Mouse (Mus musculus) embryonic fibroblast, embryonic 13.5 days (primary cell): ENCODE measurements around the gene Galns. TPM values are rescaled to one million over a fixed set of nuclear protein-coding genes. Genes with fewer than 3 reads are reported as not detected.
"Not testable (repeated sequence)": the region's sequence is repeated elsewhere in the genome, so short reads cannot be mapped to it uniquely, and the experiment has no call there.

ENCODE experiments used
- H3K27ac ChIP-seq: 2 replicates; pipeline ENCODE4 v1.5.1; 2012; ENCODE audit warnings: low read length, control low read depth, inconsistent platforms; ENCODE audit not compliant: insufficient read depth
- H3K4me1 ChIP-seq: 2 replicates; pipeline ENCODE4 v1.6.1; 2011; ENCODE audit warnings: low read length; ENCODE audit not compliant: control insufficient read depth, insufficient read depth
- H3K4me3 ChIP-seq: 2 replicates; pipeline ENCODE4 v1.5.1; 2011; ENCODE audit warnings: mild to moderate bottlenecking, control low read depth, low read length; ENCODE audit not compliant: insufficient read depth
- CTCF ChIP-seq: IDR thresholded peaks from 2 replicates; pipeline ENCODE4 v1.5.1; 2011; ENCODE audit warnings: mild to moderate bottlenecking, control low read depth, low read length, moderate library complexity, borderline replicate concordance; ENCODE audit not compliant: insufficient read depth
- POLR2A ChIP-seq: IDR thresholded peaks from 2 replicates; pipeline ENCODE4 v1.6.1; 2011; ENCODE audit warnings: low read depth, mild to moderate bottlenecking, control low read depth, low read length, moderate library complexity
- polyA plus RNA-seq: library from polyadenylated mRNA; stranded (reverse); fragments of >200 nt; gene quantifications from 2 replicates; pipeline ENCODE4 v1.2.4, GENCODE M21; 2011; ENCODE audit warnings: low read depth; ENCODE audit not compliant: missing spikeins, insufficient read length

The Galns gene
- polyA plus RNA-seq, 1 experiment, result 15.4 TPM

GRCm38 (mm10) chr8:122574667-122575251 is 36.5 kb downstream of the Galns start:
- Histone ChIP-seq H3K4me1 (peaks cover 8% of the 10 kb centered on the region; the same call in 1 of the 2 replicates), H3K27ac (no peak overlapping the region), H3K4me3 (peak overlapping the region; percentile 73; the same call in 1 of the 2 replicates)
- TF ChIP-seq POLR2A, result no peak
- TF ChIP-seq CTCF, result no peak

- TF ChIP-seq POLR2A (0 out of 2 replicates have a peak, but pooled peaks have one; percentile 2), CTCF (no peak)
- no peak overlapping the region for H3K4me3 ChIP-seq
- H3K27ac ChIP-seq, result no peak overlapping the region
- H3K4me1 ChIP-seq, result peaks cover 8% of the 10 kb centered on the region; the same call in 1 of the 2 replicates
Measured at GRCm38 (mm10) chr8:122574264-122574663, 37.0 kb downstream of the Galns start.

GRCm38 (mm10) chr8:122573577-122573976 is 37.7 kb downstream of the Galns start:
- Histone ChIP-seq H3K27ac (no peak overlapping the region), H3K4me1 (peaks cover 8% of the 10 kb centered on the region; the same call in 1 of the 2 replicates), H3K4me3 (no peak overlapping the region)
- TF ChIP-seq POLR2A (no peak), CTCF (no peak)

DNA sequence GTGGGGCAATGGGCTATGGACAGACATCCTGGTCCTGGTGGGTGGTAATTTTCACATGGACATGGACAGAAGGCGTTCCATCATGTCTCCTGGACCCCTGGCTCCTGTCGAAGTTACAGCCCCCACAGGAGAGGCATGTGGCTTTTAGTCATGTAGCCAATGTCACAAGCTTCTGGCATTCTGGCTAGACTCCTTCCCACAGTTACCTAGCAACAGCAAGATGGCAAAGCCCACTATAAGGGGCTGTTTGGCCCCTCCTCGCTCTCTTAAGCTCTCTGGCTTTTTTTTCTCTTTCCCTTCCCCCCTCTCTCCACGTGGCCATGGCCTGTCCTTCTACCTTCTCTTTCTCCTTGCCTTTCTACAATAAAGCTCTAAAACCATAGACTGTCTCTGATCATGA is 38.1 kb downstream of the Galns start:
- not testable (repeated sequence) for H3K4me3 ChIP-seq, H3K4me1 ChIP-seq, H3K27ac ChIP-seq

DNA sequence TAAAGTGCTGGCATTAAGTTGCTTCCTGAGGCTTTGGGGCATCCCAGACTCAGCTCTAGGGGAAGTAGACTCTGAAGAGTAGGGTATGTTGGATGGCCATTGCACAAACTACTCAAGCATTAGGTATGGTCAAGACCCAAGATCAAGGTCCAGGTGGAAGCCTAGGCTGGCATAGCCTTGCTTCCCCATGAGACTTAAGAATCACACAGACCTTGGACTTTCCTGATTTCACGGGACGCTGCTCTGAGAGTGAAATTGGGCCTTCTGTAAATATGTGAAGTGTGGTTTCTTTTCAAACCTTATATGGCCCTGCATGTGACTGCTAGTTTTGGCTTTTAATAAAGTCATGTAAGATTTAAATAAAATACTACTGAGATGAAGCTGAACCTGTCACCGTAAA is 38.5 kb downstream of the Galns start:
- peaks cover 8% of the 10 kb centered on the region; the same call in 1 of the 2 replicates for H3K4me1 ChIP-seq
- TF ChIP-seq CTCF (no peak), POLR2A (no peak)
- no peak overlapping the region for H3K27ac ChIP-seq
- H3K4me3 ChIP-seq, result no peak overlapping the region

DNA sequence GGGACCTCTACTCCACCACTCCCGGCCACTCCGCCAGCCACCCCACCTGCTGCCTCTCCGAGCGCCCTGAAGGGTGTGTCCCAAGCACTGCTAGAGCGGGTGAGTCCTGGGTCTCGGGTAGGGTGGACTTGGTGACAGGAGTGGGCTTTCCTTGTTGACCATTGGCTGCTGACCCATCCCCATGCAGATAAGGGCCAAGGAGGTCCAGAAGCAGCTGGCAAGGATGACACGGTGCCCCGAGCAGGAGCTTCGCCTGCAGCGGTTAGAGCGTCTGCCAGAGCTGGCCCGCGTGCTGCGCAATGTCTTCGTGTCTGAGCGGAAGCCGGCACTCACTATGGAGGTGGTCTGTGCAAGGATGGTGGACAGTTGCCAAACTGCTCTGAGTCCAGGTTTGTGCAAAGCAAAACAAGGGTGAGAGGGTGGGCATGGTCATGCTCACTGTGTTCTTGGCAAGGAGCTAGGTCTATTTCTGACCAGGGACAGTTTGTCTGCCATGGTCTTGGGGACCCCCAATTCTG is 39.5 kb downstream of the Galns start:
- TF ChIP-seq POLR2A (no peak), CTCF (no peak)
- H3K4me3 ChIP-seq, result no peak overlapping the region
- H3K27ac ChIP-seq, result no peak overlapping the region
- H3K4me1 ChIP-seq, result peaks cover 9% of the 10 kb centered on the region; the same call in 1 of the 2 replicates

GRCm38 (mm10) chr8:122571153-122571552 is 40.1 kb downstream of the Galns start:
- Histone ChIP-seq H3K27ac (no peak overlapping the region), H3K4me1 (peaks cover 14% of the 10 kb centered on the region; the same call in 1 of the 2 replicates), H3K4me3 (no peak overlapping the region)
- TF ChIP-seq POLR2A, result no peak
- no peak for TF ChIP-seq CTCF

GRCm38 (mm10) chr8:122569996-122570395 is 41.3 kb downstream of the Galns start:
- peaks cover 8% of the 10 kb centered on the region; the same call in 1 of the 2 replicates for H3K4me1 ChIP-seq
- no peak for TF ChIP-seq CTCF
- no peak for TF ChIP-seq POLR2A
- H3K4me3 ChIP-seq, result no peak overlapping the region
- no peak overlapping the region for H3K27ac ChIP-seq

DNA sequence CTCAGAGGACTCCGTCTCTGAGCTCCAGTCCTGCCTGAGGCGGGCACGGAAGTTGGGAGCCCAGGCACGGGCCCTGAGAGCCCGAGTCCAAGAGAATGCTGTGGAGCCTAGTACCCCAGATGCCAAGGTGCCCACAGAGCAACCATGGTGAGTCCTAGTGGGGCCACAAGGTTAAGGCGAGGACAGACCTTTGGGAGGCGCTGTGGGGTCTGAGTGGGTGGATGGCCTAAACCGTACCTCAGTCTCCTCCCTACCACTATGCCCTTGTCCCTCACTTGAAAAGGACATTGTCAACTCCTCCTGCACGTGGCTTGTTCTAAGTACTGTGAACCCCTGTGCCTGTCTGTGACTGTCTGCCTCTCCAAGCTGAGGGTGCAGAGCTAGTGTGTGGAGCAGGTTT is 41.9 kb downstream of the Galns start:
- Histone ChIP-seq H3K4me3 (peak overlapping the region; percentile 72), H3K4me1 (peaks cover 6% of the 10 kb centered on the region; the same call in 1 of the 2 replicates), H3K27ac (no peak overlapping the region)
- no peak for TF ChIP-seq CTCF
- no peak for TF ChIP-seq POLR2A

- Histone ChIP-seq H3K27ac (no peak overlapping the region), H3K4me3 (peak overlapping the region; percentile 72), H3K4me1 (peaks cover 6% of the 10 kb centered on the region; the same call in 1 of the 2 replicates)
- TF ChIP-seq CTCF (peak; percentile 18; the same call in 1 of the 2 replicates), POLR2A (no peak)
Measured at GRCm38 (mm10) chr8:122568881-122569309, 42.4 kb downstream of the Galns start.

DNA sequence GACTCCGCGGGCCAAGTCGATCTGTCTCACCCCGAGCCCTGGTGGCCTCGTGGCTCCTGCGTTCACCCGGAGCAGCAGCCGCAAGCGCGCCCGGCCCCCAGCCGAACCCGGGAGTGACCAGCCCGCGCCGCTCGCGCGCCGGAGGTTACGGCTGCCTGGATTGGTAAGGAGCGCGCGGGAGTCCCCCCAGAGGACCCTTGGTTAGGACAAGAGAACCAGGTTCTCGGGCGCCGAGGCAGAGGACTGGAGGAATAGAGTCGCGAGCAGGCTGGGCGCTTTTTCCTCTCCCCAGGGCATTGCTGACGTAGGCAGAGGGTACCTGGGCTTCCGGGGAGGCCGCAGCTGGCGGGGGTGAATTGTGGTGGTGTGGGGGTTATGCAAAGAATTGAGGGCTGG is 43.2 kb downstream of the Galns start:
- H3K27ac ChIP-seq, result peak overlapping the region; percentile 73
- TF ChIP-seq CTCF (no peak), POLR2A (no peak)
- peaks cover 6% of the 10 kb centered on the region; the same call in 1 of the 2 replicates for H3K4me1 ChIP-seq
- H3K4me3 ChIP-seq, result peak overlapping the region; percentile 72
